Mouse (Mus musculus): ENCODE measurements around the gene Ptpn13. TPM values are rescaled to one million over a fixed set of nuclear protein-coding genes. Genes with fewer than 3 reads are reported as not detected.

Ptpn13 gene
- polyA plus RNA-seq, 1 experiment from 2014 or later: 16.4 TPM

DNA sequence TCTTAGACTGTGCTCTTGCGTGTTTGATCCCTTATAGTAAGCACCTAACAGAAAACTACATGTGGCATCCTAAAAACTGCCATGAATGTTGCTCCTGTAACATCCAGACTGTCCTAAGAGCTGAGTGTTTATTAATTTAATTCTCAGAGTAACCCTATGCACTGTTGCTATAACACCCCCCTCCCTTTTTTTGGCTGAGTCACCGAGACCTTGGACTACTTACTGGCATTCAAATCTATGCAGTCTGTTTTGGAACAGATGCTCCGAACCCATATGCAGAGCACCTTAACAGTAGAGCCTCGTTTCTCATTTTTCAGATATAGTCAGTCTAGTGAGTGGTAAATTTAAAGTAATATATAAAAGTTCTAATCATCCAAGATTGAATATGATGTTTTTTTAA, 90.9 kb downstream of the Ptpn13 start:
- H3K27ac ChIP-seq: no peak overlapping the region
- no peak overlapping the region for H3K4me3 ChIP-seq
- DNase-seq (ENCODE audit: low spot score): no peak
- WGBS: 87% methylated on average over 4 of the region's 4 CpGs
- peaks cover 5% of the 10 kb centered on the region; the same call in 1 of the 2 replicates for H3K4me1 ChIP-seq
- no peaks in the 10 kb centered on the region for H3K27me3 ChIP-seq (ENCODE audit: insufficient read depth, poor library complexity, severe bottlenecking)
- no peaks in the 10 kb centered on the region for H3K9me3 ChIP-seq
- no peaks in the 10 kb centered on the region for H3K36me3 ChIP-seq

DNA sequence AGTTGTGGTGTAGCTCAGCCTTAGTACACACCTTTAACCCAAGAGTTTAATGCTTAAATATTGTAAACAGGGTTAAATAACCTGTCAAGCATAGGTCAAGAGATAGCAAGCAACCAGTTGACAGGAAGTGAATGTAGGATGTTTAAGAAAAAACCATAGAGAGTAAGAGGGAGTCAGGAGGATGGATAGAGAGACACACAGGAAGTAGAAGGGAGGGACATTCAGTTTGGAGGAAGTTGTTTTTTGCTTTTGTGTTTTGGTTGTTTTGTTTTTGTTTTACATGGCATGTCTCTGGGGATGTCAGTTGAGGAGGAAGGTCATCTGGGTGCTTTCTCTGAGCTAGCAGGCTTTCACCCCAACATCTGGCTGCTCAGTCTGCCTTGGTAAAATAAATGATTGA, 91.6 kb downstream of the Ptpn13 start:
- Histone ChIP-seq H3K4me3 (no peak overlapping the region), H3K27ac (no peak overlapping the region), H3K9me3 (no peaks in the 10 kb centered on the region), H3K4me1 (peaks cover 5% of the 10 kb centered on the region; the same call in 1 of the 2 replicates), H3K36me3 (no peaks in the 10 kb centered on the region), H3K27me3 (ENCODE audit: insufficient read depth, poor library complexity, severe bottlenecking) (no peaks in the 10 kb centered on the region)
- no peak for DNase-seq (ENCODE audit: low spot score)

DNA sequence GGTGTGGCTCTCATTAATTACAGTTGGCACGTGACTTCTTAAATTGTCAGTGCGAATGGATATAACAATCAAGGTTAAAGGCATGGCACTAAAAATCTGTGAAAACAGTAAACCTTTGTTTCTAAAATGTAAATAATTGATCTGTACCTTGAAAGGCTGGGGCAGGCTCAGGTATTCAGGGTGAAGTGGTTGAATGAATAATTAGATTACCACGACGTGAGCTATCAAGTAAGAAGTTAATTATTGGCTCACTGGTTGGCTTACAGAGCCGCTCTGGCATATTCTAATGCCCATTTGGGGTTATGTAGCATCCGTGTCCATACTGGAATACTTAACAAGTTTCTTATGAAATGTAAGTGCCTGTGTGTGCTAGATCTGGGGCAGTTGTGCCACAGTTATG, 92.6 kb downstream of the Ptpn13 start:
- Histone ChIP-seq H3K36me3 (no peaks in the 10 kb centered on the region), H3K9me3 (no peaks in the 10 kb centered on the region), H3K27ac (no peak overlapping the region), H3K4me3 (no peak overlapping the region), H3K27me3 (ENCODE audit: insufficient read depth, poor library complexity, severe bottlenecking) (no peaks in the 10 kb centered on the region), H3K4me1 (peaks cover 9% of the 10 kb centered on the region; the same call in 1 of the 2 replicates)
- WGBS: 89% methylated on average over 6 of the region's 6 CpGs
- DNase-seq (ENCODE audit: low spot score): no peak

DNA sequence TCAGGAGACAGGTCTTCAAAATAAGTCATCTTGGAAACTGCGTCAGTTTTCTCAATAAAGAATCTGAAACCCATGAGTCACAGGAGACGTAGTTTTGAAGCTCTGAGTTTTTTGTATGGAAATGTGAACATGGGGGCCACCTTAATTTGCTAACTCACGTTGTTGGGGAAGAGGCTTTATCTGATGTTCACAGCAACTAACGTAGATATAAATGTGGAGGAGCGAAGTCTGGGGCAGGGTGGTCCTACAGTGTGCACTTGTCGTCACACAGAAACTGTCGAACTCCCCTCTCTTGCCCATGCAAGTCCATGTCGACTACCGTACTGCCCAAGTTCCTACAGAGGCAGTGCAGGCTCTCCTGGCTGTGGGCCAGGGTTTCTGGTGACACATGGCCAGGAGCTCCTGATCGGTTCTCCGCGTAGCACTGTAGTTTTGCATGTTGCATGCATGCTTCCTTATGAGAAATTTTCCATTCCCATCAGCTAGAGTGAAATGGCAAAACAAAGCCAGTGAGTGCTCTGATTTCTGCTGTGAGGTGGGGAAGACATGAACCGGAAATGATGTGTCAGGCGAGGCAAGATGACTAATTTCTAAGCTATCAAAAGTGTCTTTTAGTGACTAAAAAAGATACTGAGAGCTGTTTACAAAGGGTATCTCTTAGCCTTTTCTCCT, 93.9 kb downstream of the Ptpn13 start:
- H3K4me1 ChIP-seq: peaks cover 9% of the 10 kb centered on the region; the same call in 1 of the 2 replicates
- no peaks in the 10 kb centered on the region for H3K9me3 ChIP-seq
- DNase-seq (ENCODE audit: low spot score): no peak
- 0 out of 2 replicates have a peak overlapping the region, but pooled peaks have one; percentile 16 for H3K27ac ChIP-seq
- no peak overlapping the region for H3K4me3 ChIP-seq
- H3K36me3 ChIP-seq: peaks cover 6% of the 10 kb centered on the region
- WGBS: 68% methylated on average over 14 of the region's 14 CpGs
- no peaks in the 10 kb centered on the region for H3K27me3 ChIP-seq (ENCODE audit: insufficient read depth, poor library complexity, severe bottlenecking)

DNA sequence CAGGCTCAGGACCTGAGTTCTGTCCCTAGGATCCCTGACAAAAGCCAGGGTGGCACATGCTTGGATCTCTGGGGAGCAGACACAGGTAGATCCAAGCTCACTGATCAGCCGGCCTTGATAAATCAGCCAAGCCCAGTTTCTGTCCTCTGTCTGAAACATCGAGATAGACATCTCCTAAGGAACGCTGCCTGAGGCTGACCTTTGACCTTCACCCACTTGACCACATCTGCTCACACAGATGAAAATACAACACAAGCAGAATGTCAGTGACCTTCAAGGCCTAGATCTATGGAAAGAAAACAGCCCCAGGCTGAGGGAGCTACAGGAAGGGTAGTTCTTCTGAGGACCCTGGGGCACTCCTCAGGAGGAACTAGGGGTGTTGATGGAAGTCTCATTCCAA, 97.4 kb downstream of the Ptpn13 start:
- Histone ChIP-seq H3K27me3 (ENCODE audit: insufficient read depth, poor library complexity, severe bottlenecking) (no peaks in the 10 kb centered on the region), H3K4me3 (no peak overlapping the region), H3K4me1 (peaks cover 12% of the 10 kb centered on the region; the same call in 1 of the 2 replicates), H3K36me3 (peaks cover 27% of the 10 kb centered on the region), H3K27ac (no peak overlapping the region), H3K9me3 (no peaks in the 10 kb centered on the region)
- 59% methylated on average over 3 of the region's 3 CpGs for WGBS
- no peak for DNase-seq (ENCODE audit: low spot score)

DNA sequence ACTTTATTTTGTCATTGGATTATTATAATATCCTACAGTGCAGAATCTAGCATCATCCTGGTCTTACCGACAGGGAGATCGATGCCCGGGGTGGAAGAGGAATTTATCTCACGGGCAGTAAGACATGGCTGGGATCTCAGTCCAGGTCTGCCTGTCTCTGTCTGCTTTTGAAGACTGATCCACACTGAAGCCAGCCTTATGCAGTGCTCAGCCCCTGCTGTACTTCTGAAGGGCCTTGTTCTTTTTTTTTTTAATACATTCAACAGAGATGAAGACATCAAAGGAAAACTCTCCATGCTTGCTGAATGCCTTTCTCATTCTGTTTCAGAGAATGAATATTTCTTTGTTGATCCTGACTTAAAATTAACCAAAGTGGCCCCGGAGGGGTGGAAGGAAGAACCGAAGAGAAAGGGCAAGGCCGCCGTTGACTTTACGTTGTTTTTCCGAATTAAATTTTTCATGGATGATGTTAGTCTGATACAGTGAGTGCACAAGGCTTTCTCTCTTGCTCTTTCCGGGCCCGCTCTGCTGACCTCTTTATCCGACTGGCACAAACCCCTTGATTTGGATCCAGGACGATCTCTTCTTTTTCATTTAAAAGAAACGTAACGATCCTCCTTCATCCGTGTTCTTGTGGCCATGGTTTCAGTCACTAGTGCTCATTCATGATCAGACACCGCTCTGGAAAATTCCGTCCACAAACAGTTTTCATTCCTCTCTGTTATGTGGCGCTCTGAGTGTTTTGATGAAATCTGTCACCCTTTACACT, 101.9 kb downstream of the Ptpn13 start:
- H3K36me3 ChIP-seq: peaks cover 59% of the 10 kb centered on the region
- peaks cover 10% of the 10 kb centered on the region; the same call in 1 of the 2 replicates for H3K4me1 ChIP-seq
- H3K4me3 ChIP-seq: no peak overlapping the region
- DNase-seq (ENCODE audit: low spot score): no peak
- H3K27me3 ChIP-seq (ENCODE audit: insufficient read depth, poor library complexity, severe bottlenecking): no peaks in the 10 kb centered on the region
- 90% methylated on average over 20 of the region's 20 CpGs for WGBS
- H3K27ac ChIP-seq: peak overlapping the region; percentile 37; the same call in 1 of the 2 replicates
- H3K9me3 ChIP-seq: no peaks in the 10 kb centered on the region

DNA sequence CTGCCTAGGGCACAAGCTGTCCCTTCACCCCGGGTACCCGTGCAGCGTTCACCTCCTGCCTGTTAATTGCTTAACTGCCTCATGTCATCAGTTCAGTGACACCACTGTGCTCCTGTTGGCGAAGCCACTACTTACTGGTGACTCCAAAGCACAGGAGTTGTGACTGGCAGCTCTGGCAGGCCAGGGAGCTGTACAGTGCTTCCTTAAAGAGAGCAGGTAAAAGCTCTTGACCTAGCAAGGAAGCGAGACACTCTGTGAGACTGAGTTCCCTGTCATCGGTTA, 102.4 kb downstream of the Ptpn13 start:
- Histone ChIP-seq H3K4me3 (no peak overlapping the region), H3K36me3 (peaks cover 59% of the 10 kb centered on the region), H3K9me3 (no peaks in the 10 kb centered on the region), H3K27ac (peak overlapping the region; percentile 37; the same call in 1 of the 2 replicates), H3K27me3 (ENCODE audit: insufficient read depth, poor library complexity, severe bottlenecking) (no peaks in the 10 kb centered on the region), H3K4me1 (peaks cover 7% of the 10 kb centered on the region; the same call in 1 of the 2 replicates)
- WGBS: 55% methylated on average over 6 of the region's 6 CpGs
- no peak for DNase-seq (ENCODE audit: low spot score)

DNA sequence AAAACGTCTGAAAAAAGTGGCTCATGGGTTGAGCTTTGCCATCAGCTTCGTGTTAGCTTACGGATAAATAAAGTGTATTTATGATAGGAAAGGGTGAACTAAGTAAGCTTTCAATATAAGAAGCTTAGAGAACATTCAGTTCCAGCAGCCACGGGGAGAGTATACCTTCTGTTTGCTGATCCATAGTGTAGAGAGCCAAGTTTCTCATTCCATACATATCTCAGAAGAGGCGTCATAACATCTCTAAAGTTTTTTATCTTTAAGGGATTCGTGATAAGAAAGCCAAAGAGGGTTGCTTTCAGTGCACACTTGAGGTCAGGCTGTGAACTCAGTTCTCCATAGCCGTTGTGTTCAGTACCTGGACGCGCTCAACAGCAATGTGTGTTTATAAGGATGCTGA, 105.2 kb downstream of the Ptpn13 start:
- H3K9me3 ChIP-seq: no peaks in the 10 kb centered on the region
- H3K4me3 ChIP-seq: no peak overlapping the region
- DNase-seq (ENCODE audit: low spot score): no peak
- peaks cover 5% of the 10 kb centered on the region; the same call in 1 of the 2 replicates for H3K4me1 ChIP-seq
- 60% methylated on average over 9 of the region's 9 CpGs for WGBS
- peaks cover 43% of the 10 kb centered on the region for H3K36me3 ChIP-seq
- no peak overlapping the region for H3K27ac ChIP-seq
- H3K27me3 ChIP-seq (ENCODE audit: insufficient read depth, poor library complexity, severe bottlenecking): no peaks in the 10 kb centered on the region

DNA sequence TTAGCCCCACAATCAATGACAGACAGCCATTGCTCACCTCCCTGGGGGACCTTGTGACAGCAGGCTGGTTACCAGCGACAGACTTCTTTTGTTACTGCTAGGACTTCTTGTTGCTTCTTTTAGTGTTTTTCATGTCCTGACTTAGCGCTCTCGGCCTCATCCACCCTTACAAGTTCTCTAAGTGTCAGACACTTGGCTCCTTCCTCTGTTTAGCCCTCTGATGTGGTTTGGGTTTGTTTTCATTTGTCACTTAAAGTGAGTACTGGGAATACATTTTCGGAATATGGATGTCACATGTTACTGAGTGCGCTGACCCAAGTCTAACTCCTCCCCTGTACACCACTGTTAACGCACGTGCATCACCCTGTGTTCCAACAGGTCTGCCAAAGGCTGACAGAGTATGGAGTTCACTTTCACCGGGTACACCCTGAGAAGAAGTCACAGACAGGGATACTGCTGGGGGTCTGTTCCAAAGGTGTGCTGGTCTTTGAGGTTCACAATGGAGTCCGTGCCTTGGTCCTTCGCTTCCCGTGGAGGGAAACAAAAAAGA, 107.9 kb downstream of the Ptpn13 start:
- Histone ChIP-seq H3K4me1 (no peaks in the 10 kb centered on the region), H3K4me3 (no peak overlapping the region), H3K27ac (no peak overlapping the region), H3K9me3 (no peaks in the 10 kb centered on the region), H3K27me3 (ENCODE audit: insufficient read depth, poor library complexity, severe bottlenecking) (no peaks in the 10 kb centered on the region), H3K36me3 (peaks cover 41% of the 10 kb centered on the region)
- WGBS: 88% methylated on average over 11 of the region's 11 CpGs
- DNase-seq (ENCODE audit: low spot score): no peak

DNA sequence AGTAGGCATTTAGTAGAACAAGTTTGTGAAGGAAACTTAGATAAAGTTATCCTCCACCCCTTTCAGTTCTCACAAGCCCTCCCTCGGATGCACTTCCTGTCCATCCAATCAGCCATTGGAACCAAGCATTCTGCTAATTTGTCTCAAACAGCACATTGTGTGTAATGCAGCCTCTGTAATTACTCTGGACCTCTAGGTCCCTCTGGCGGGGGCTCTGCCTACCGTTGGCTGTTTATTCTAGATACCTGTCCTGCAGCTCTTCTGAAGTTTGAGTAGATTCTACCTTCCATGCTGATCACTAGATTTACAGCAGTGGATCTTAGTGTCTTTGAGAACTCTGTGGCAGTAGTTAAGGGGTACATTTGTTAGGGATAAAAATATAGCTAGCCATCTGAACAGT, 109.5 kb downstream of the Ptpn13 start:
- H3K27me3 ChIP-seq (ENCODE audit: insufficient read depth, poor library complexity, severe bottlenecking): no peaks in the 10 kb centered on the region
- H3K27ac ChIP-seq: no peak overlapping the region
- no peak overlapping the region for H3K4me3 ChIP-seq
- peaks cover 35% of the 10 kb centered on the region for H3K36me3 ChIP-seq
- no peaks in the 10 kb centered on the region for H3K4me1 ChIP-seq
- no peaks in the 10 kb centered on the region for H3K9me3 ChIP-seq
- no peak for DNase-seq (ENCODE audit: low spot score)
- WGBS: 74% methylated on average over 3 of the region's 3 CpGs

DNA sequence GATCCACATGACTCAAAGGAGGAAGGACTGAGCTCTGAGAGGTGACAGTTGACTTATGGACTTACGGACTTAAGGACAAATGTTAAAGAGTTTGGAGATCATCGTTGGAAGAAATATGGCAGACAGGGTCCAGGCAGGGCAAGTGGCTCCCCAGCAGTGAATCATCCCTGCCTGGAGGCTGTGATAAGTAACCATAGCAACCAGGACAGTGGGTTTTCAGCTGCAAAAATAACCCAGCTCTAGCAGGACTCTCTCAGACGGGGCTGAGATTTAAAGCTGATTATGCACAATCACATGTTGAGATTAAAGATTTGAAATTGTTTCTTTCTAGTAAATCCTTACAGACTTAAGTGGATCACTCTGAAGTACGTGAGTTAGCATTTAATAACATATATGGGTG, 112.4 kb downstream of the Ptpn13 start:
- H3K36me3 ChIP-seq: peaks cover 37% of the 10 kb centered on the region
- 69% methylated on average over 4 of the region's 4 CpGs for WGBS
- H3K4me3 ChIP-seq: no peak overlapping the region
- no peak overlapping the region for H3K27ac ChIP-seq
- no peak for DNase-seq (ENCODE audit: low spot score)
- no peaks in the 10 kb centered on the region for H3K27me3 ChIP-seq (ENCODE audit: insufficient read depth, poor library complexity, severe bottlenecking)
- H3K4me1 ChIP-seq: no peaks in the 10 kb centered on the region
- H3K9me3 ChIP-seq: no peaks in the 10 kb centered on the region

DNA sequence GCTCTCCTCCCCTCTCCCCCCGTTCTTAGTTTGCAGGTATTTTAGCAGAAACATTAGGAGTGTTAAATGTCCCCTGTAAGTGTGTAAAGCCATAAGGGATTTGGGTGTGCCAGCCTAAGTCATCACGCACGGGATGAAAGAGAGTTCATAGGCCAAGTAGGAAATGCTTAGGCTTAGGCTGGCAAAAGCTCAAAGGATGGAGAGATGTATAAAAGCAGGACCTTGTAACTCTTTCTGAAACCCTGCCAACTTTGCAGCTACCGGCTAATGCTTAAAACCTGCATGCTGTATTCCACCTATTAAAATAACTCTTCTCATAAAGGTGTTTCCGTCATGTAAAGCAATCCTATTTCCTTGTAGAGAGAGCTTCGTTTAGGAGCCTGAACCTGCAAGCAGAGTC, 115.6 kb downstream of the Ptpn13 start:
- no peaks in the 10 kb centered on the region for H3K27me3 ChIP-seq (ENCODE audit: insufficient read depth, poor library complexity, severe bottlenecking)
- H3K27ac ChIP-seq: no peak overlapping the region
- no peak for DNase-seq (ENCODE audit: low spot score)
- no peaks in the 10 kb centered on the region for H3K9me3 ChIP-seq
- H3K4me3 ChIP-seq: no peak overlapping the region
- WGBS: 91% methylated on average over 6 of the region's 6 CpGs
- peaks cover 54% of the 10 kb centered on the region for H3K36me3 ChIP-seq
- no peaks in the 10 kb centered on the region for H3K4me1 ChIP-seq

DNA sequence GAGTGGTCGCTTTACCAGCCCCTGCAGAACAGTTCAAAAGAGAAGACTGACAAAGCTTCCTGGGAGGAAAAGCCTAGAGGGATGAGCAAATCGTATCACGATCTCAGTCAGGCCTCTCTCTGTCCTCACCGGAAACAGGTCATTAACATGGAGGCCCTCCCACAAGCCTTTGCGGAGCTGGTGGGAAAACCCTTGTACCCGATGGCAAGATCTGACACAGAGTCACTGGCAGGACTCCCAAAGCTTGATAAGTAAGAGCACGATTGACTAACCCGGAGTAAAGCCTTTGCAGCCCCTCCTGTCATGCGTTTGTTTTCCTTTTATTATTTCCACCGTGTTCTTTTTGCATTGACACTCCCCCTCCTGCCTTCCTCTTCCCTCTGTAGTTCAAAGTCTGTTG, 116.1 kb downstream of the Ptpn13 start:
- no peak for DNase-seq (ENCODE audit: low spot score)

More for the DNA sequence above, 116.1 kb downstream of the Ptpn13 start:
- 82% methylated on average over 10 of the region's 10 CpGs for WGBS
- Histone ChIP-seq H3K9me3 (no peaks in the 10 kb centered on the region), H3K4me1 (no peaks in the 10 kb centered on the region), H3K27me3 (ENCODE audit: insufficient read depth, poor library complexity, severe bottlenecking) (no peaks in the 10 kb centered on the region), H3K4me3 (no peak overlapping the region), H3K27ac (no peak overlapping the region; the same call in 1 of the 2 replicates), H3K36me3 (peaks cover 56% of the 10 kb centered on the region)

Measured in heart, embryonic 10.5 days (tissue).